Comparison of ENCODE assay signal across 20 mouse cellular contexts in the genomic region with DNA sequence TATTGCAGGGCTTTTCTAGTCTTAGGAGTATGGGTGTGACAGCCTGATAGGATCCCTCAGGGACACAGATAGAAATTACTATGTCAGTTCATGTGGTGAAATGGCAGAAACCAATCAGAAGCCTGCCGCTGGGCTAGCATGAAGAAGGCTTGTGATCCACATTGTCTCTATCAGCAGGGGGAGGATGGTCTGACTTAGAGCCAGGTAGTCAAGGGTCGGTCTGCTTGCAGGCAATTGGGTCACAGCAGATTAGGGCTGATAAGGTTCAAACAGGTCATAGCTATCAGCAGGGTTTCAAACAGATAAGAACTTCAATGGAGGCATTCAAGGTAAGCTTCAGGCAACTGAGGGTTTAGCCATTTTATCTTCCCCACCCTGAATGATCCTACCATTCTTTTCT. TPM values are rescaled to one million over a fixed set of nuclear protein-coding genes. Genes with fewer than 3 reads are reported as not detected.
DNase-seq lines count a peak whose midpoint lies in the region; ATAC-seq and TF ChIP-seq lines count a peak whose summit lies in the region.
"Had no signal": no experiment of that assay in that cellular context is flagged by ENCODE, and none has a peak within 500 bp of the region (broad histone marks: within the 10 kb centered on the region; RNA-seq: fewer than 3 reads in every experiment).

No protein-coding gene starts in this region.

- H3K4me1 ChIP-seq in liver, adult 2 months (ENCODE audit: control insufficient read depth, insufficient read depth, low read length) = peaks cover 3% of the 10 kb centered on the region; the same call in 1 of the 2 replicates
- H3K4me1 ChIP-seq in MEL (ENCODE audit: control insufficient read depth in 1 of 2, insufficient read depth in 2 of 2, low read length in 2 of 2) = peaks cover 0 to 4% of the 10 kb centered on the region in 2 experiments; a peak in 1 of 4 replicates
- H3K4me1 ChIP-seq in intestine, embryonic 16.5 days (ENCODE audit: control insufficient read depth, insufficient read depth, low read length) = peaks cover 18% of the 10 kb centered on the region
- 0 out of 2 replicates have a peak, but pooled peaks cover 3% of the 10 kb centered on the region for H3K4me1 ChIP-seq in midbrain, embryonic 10.5 days
- H3K4me1 ChIP-seq in forebrain, embryonic 11.5 days (replicated peaks; ENCODE audit: control insufficient read depth, insufficient read depth, low read length) = no peaks in the 10 kb centered on the region
- H3K4me1 ChIP-seq: embryonic facial prominence, embryonic 15.5 days; forebrain, embryonic 10.5 days; hindbrain, embryonic 15.5 days had no signal

- TF ChIP-seq CTCF in liver, adult 2 months (IDR thresholded peaks at IDR 0.05; ENCODE audit: low read depth, low read length) = no peak
- no peak for TF ChIP-seq CTCF in MEL (IDR thresholded peaks at IDR 0.05 in 2 of 3, conservative IDR thresholded peaks at IDR 0.05 in 1 of 3; ENCODE audit: control insufficient read depth in 1 of 3, insufficient read depth in 1 of 3, low read depth in 2 of 3, low read length in 3 of 3, poor library complexity in 1 of 3, severe bottlenecking in 1 of 3)

- no peaks in the 10 kb centered on the region for H3K36me3 ChIP-seq in liver, adult 2 months (ENCODE audit: control insufficient read depth, insufficient read depth, low read length)
- peaks cover 6 to 24% of the 10 kb centered on the region in 2 experiments for H3K36me3 ChIP-seq in MEL (ENCODE audit: control insufficient read depth in 1 of 2, insufficient read depth in 2 of 2, low read length in 2 of 2)
- peaks cover 29% of the 10 kb centered on the region for H3K36me3 ChIP-seq in intestine, embryonic 16.5 days (ENCODE audit: control insufficient read depth, insufficient read depth, low read length)
- H3K36me3 ChIP-seq in midbrain, embryonic 10.5 days = peaks cover 97% of the 10 kb centered on the region
- peaks cover 3% of the 10 kb centered on the region; the same call in 1 of the 2 replicates for H3K36me3 ChIP-seq in forebrain, embryonic 11.5 days (ENCODE audit: control insufficient read depth, insufficient read depth, low read length)

- no peak overlapping the region for H3K27ac ChIP-seq in liver, adult 2 months (replicated peaks; ENCODE audit: insufficient read depth, low read depth, low read length)
- H3K27ac ChIP-seq in MEL (ENCODE audit: control insufficient read depth, low read depth, low read length) = no peak overlapping the region
- H3K27ac ChIP-seq in intestine, embryonic 16.5 days (ENCODE audit: low read length) = peak overlapping the region; percentile 87
- no peak overlapping the region for H3K27ac ChIP-seq in midbrain, embryonic 10.5 days (replicated peaks)
- H3K27ac ChIP-seq in forebrain, embryonic 11.5 days (ENCODE audit: low read depth, low read length) = no peak overlapping the region
- H3K27ac ChIP-seq: embryonic facial prominence, embryonic 15.5 days; forebrain, embryonic 10.5 days; hindbrain, embryonic 15.5 days had no signal

- peak; percentile 90 for ATAC-seq in intestine, embryonic 16.5 days
- no peak for ATAC-seq in forebrain, embryonic 11.5 days (replicated peaks; ENCODE audit: low FRiP score)
- ATAC-seq: forebrain, embryonic 16.5 days had no signal

- H3K9me3 ChIP-seq in MEL (replicated peaks; ENCODE audit: insufficient read depth, low read length) = no peaks in the 10 kb centered on the region
- no peaks in the 10 kb centered on the region for H3K9me3 ChIP-seq in intestine, embryonic 16.5 days (ENCODE audit: control insufficient read depth, low read length)
- H3K9me3 ChIP-seq in midbrain, embryonic 10.5 days (replicated peaks) = no peaks in the 10 kb centered on the region
- no peaks in the 10 kb centered on the region for H3K9me3 ChIP-seq in forebrain, embryonic 11.5 days (ENCODE audit: control insufficient read depth, low read length)
- H3K9me3 ChIP-seq: embryonic facial prominence, embryonic 15.5 days; forebrain, embryonic 10.5 days; heart, embryonic 13.5 days; hindbrain, embryonic 15.5 days had no signal

- TF ChIP-seq RAD21 in MEL (IDR thresholded peaks at IDR 0.05; ENCODE audit: low read depth, low read length) = no peak

- H3K27me3 ChIP-seq in liver, adult 2 months (ENCODE audit: control insufficient read depth, insufficient read depth, low read length) = no peaks in the 10 kb centered on the region
- H3K27me3 ChIP-seq in MEL (ENCODE audit: control insufficient read depth in 1 of 2, insufficient read depth in 2 of 2, low read length in 2 of 2) = no peaks in the 10 kb centered on the region
- H3K27me3 ChIP-seq in intestine, embryonic 16.5 days (replicated peaks; ENCODE audit: control insufficient read depth, insufficient read depth, low read length) = no peaks in the 10 kb centered on the region
- H3K27me3 ChIP-seq in midbrain, embryonic 10.5 days (ENCODE audit: low read depth, poor library complexity, severe bottlenecking) = no peaks in the 10 kb centered on the region
- H3K27me3 ChIP-seq in forebrain, embryonic 11.5 days (ENCODE audit: control insufficient read depth, insufficient read depth, low read length) = no peaks in the 10 kb centered on the region
- H3K27me3 ChIP-seq: embryonic facial prominence, embryonic 15.5 days; heart, embryonic 13.5 days; hindbrain, embryonic 15.5 days had no signal

- H3K4me3 ChIP-seq in liver, adult 2 months (ENCODE audit: insufficient read depth, low read depth, low read length) = no peak overlapping the region
- no peak overlapping the region for H3K4me3 ChIP-seq in MEL (ENCODE audit: control insufficient read depth in 1 of 2, insufficient read depth in 1 of 2, low read depth in 2 of 2, low read length in 2 of 2)
- no peak overlapping the region for H3K4me3 ChIP-seq in intestine, embryonic 16.5 days (ENCODE audit: low read length)
- no peak overlapping the region for H3K4me3 ChIP-seq in midbrain, embryonic 10.5 days
- H3K4me3 ChIP-seq in forebrain, embryonic 11.5 days (ENCODE audit: low read depth, low read length) = no peak overlapping the region
- H3K4me3 ChIP-seq: embryonic facial prominence, embryonic 15.5 days; erythroblast, embryonic 14.5 days; forebrain, embryonic 10.5 days; heart, embryonic 13.5 days; hindbrain, embryonic 15.5 days had no signal

- DNase-seq in liver, adult 2 months (ENCODE audit: extremely low read depth, low read depth, low spot score) = peak; percentile 41
- DNase-seq in liver (no peak), MEL (ENCODE audit: low read depth, low spot score) (no peak)
- DNase-seq in yolk sac, embryonic 10.5 days (ENCODE audit: low spot score) = peak; percentile 62
- DNase-seq in midbrain, embryonic 10.5 days (ENCODE audit: low spot score) = no peak
- DNase-seq in forebrain, embryonic 11.5 days (ENCODE audit: low spot score) = no peak
- DNase-seq: adrenal gland, postnatal 25 days; cerebellum, adult 18-20 months; cerebellum, adult 9-11 months; embryo, embryonic 11 days; gastrocnemius, postnatal 14 days; heart, postnatal 36 days had no signal

- no peak overlapping the region for H3K9ac ChIP-seq in liver, adult 2 months (ENCODE audit: low read depth, low read length)
- no peak overlapping the region for H3K9ac ChIP-seq in MEL (ENCODE audit: control insufficient read depth, low read depth, low read length, poor library complexity, severe bottlenecking)
- H3K9ac ChIP-seq in intestine, embryonic 16.5 days (ENCODE audit: low read depth, low read length) = no peak overlapping the region
- no peak overlapping the region for H3K9ac ChIP-seq in forebrain, embryonic 11.5 days (ENCODE audit: low read length)
- H3K9ac ChIP-seq: embryonic facial prominence, embryonic 15.5 days; heart, embryonic 13.5 days; hindbrain, embryonic 15.5 days had no signal

- no peaks in the 10 kb centered on the region for H3K79me2 ChIP-seq in liver, adult 2 months (ENCODE audit: control insufficient read depth, insufficient read depth, low read length)
- peaks cover 5% of the 10 kb centered on the region; the same call in 1 of the 2 replicates for H3K79me2 ChIP-seq in MEL (ENCODE audit: control insufficient read depth, insufficient read depth, low read length, poor library complexity)

- no peak overlapping the region for H3K4me2 ChIP-seq in intestine, embryonic 16.5 days (ENCODE audit: low read depth, low read length)
- no peak overlapping the region for H3K4me2 ChIP-seq in forebrain, embryonic 11.5 days (ENCODE audit: low read depth, low read length, severe bottlenecking)
- H3K4me2 ChIP-seq: embryonic facial prominence, embryonic 15.5 days; heart, embryonic 13.5 days; hindbrain, embryonic 15.5 days had no signal

- TF ChIP-seq EP300 in MEL (IDR thresholded peaks at IDR 0.05; ENCODE audit: low read depth in 1 of 2, low read length in 2 of 2) = no peak

- WGBS in liver, adult 2 months = 24% methylated on average over 2 of the region's 2 CpGs
- 52% methylated on average over 2 of the region's 2 CpGs for WGBS in intestine, embryonic 16.5 days
- 86% methylated on average over 2 of the region's 2 CpGs for WGBS in midbrain, embryonic 10.5 days
- 78% methylated on average over 2 of the region's 2 CpGs for WGBS in forebrain, embryonic 11.5 days

- TF ChIP-seq POLR2A in liver, adult 2 months (IDR thresholded peaks at IDR 0.05; ENCODE audit: extremely low read depth, insufficient read depth, low read length) = no peak
- no peak for TF ChIP-seq POLR2A in MEL (IDR thresholded peaks at IDR 0.05; ENCODE audit: control insufficient read depth in 1 of 2, insufficient read depth in 1 of 2, low read depth in 1 of 2, low read length in 2 of 2, poor library complexity in 1 of 2)

RNA-seq across cellular contexts. Expression of a gene that starts 7.4 kb away (rescaled TPM):
- 1.2 and 2.5 TPM in 2 replicates for total RNA-seq in liver, adult 2 months (2014; rRNA removed)
- 0.27 and 1.1 TPM in 2 replicates for polyA plus RNA-seq in liver, adult 2 months (2012; rRNA removed)
- total RNA-seq in MEL (2012; rRNA removed) = 35.3 and 68.5 TPM in 2 replicates
- 100 to 1,000 TPM in 1 of 2 experiments, 10 to 100 TPM in 1; 89.7 to 214 TPM for polyA plus RNA-seq in MEL (2012; ENCODE audit: insufficient read depth in 1 of 2, insufficient read length in 2 of 2, low read depth in 1 of 2, low replicate concordance in 2 of 2, missing spikeins in 1 of 2)
- 299 and 355 TPM in 2 replicates for polyA plus RNA-seq in intestine, embryonic 16.5 days (2015; fragmentation: Nextera tagmentation; extraction: Ambion mirVana)
- 98.0 and 105 TPM in 2 replicates for polyA plus RNA-seq in midbrain, embryonic 10.5 days (2016; fragmentation: Nextera tagmentation; extraction: Ambion mirVana)
- polyA plus RNA-seq in forebrain, embryonic 11.5 days (2014; fragmentation: Nextera tagmentation; extraction: Ambion mirVana) = 109 and 112 TPM in 2 replicates

RNA-seq across cellular contexts. Expression of a gene that starts 31.1 kb away (rescaled TPM):
- total RNA-seq in liver, adult 2 months (2014; rRNA removed) = 0.37 and 1.1 TPM in 2 replicates
- 0.40 and 1.1 TPM in 2 replicates for polyA plus RNA-seq in liver, adult 2 months (2012; rRNA removed)
- total RNA-seq in MEL (2012; rRNA removed) = 2.9 and 3.6 TPM in 2 replicates
- 1 to 10 TPM in 1 of 2 experiments, not detected in 1; 6.2 TPM for polyA plus RNA-seq in MEL (2012; ENCODE audit: insufficient read depth in 1 of 2, insufficient read length in 2 of 2, low read depth in 1 of 2, low replicate concordance in 2 of 2, missing spikeins in 1 of 2)
- polyA plus RNA-seq in intestine, embryonic 16.5 days (2015; fragmentation: Nextera tagmentation; extraction: Ambion mirVana) = 10.6 and 11.7 TPM in 2 replicates
- 11.9 and 12.4 TPM in 2 replicates for polyA plus RNA-seq in midbrain, embryonic 10.5 days (2016; fragmentation: Nextera tagmentation; extraction: Ambion mirVana)
- 15.1 and 16.6 TPM in 2 replicates for polyA plus RNA-seq in forebrain, embryonic 11.5 days (2014; fragmentation: Nextera tagmentation; extraction: Ambion mirVana)

RNA-seq across cellular contexts. Expression of a gene that starts 31.3 kb away (rescaled TPM):
- 4.6 TPM in 2 replicates for total RNA-seq in liver, adult 2 months (2014; rRNA removed)
- 1.6 and 1.8 TPM in 2 replicates for polyA plus RNA-seq in liver, adult 2 months (2012; rRNA removed)
- total RNA-seq in MEL (2012; rRNA removed) = not detected in 2 replicates
- polyA plus RNA-seq in MEL (2012; ENCODE audit: insufficient read depth in 1 of 2, insufficient read length in 2 of 2, low read depth in 1 of 2, low replicate concordance in 2 of 2, missing spikeins in 1 of 2) = not detected
- polyA plus RNA-seq in intestine, embryonic 16.5 days (2015; fragmentation: Nextera tagmentation; extraction: Ambion mirVana) = 7.5 and 7.6 TPM in 2 replicates
- 4.0 and 6.2 TPM in 2 replicates for polyA plus RNA-seq in midbrain, embryonic 10.5 days (2016; fragmentation: Nextera tagmentation; extraction: Ambion mirVana)
- 7.8 and 9.3 TPM in 2 replicates for polyA plus RNA-seq in forebrain, embryonic 11.5 days (2014; fragmentation: Nextera tagmentation; extraction: Ambion mirVana)
- polyA plus RNA-seq: C2C12 had no signal

Comparison
In these comparisons a context has a peak if more than half of its experiments do, and no peak if none do; other contexts are left out.
1. DNase-seq: peak in liver, adult 2 months (single experiment) and yolk sac, embryonic 10.5 days (single experiment); none in liver (single experiment), MEL (single experiment), midbrain, embryonic 10.5 days (single experiment) and forebrain, embryonic 11.5 days (single experiment).
2. RNA of a gene that starts 7.4 kb away (polyA plus RNA-seq): 299 to 355 TPM in intestine, embryonic 16.5 days, 89.7 to 214 TPM in MEL, 109 to 112 TPM in forebrain, embryonic 11.5 days and 98.0 to 105 TPM in midbrain, embryonic 10.5 days; 0.27 to 1.1 TPM in liver, adult 2 months; every median in the first group is over 10 times any median in the second.